Mouse (Mus musculus) brain, embryonic 14.5 days (tissue): ENCODE data around the gene Ero1l.

ENCODE experiments used
- CTCF ChIP-seq: fragments of 200-500 bp; IDR thresholded peaks from 2 replicates; pipeline ENCODE4 v1.5.1; 2012; ENCODE audit warnings: inconsistent platforms, mild to moderate bottlenecking, moderate library complexity, borderline replicate concordance; ENCODE audit not compliant: insufficient read depth, insufficient read length; ENCODE audit errors: extremely low read depth
- POLR2A ChIP-seq: fragments of 200-500 bp; IDR thresholded peaks from 2 replicates; pipeline ENCODE4 v1.6.1; 2012; ENCODE audit warnings: mild to moderate bottlenecking, inconsistent platforms, borderline replicate concordance; ENCODE audit not compliant: poor library complexity, insufficient read depth, insufficient read length, severe bottlenecking; ENCODE audit errors: extremely low read depth

DNA sequence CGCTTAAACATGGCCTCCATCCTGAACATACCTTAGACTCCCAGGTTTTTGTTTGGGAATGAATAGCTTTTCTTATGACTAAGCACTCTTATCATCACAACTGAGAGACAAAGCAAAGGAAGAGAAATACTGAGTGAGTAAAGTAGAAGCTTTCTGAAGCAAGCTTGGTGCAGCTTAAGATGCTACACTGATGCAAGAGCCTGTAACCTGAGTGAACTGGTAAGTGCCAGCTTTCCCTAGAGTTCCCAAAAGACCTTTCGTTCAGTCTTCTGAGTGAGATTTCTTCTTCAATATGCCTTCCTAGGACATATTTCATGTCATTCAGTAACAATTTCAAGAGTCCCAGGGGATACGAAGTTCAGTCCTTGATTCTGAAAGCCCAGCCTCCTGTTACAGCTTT is 2.5 kb upstream of the Ero1l start:
- no peak for TF ChIP-seq POLR2A
- TF ChIP-seq CTCF = no peak
